Mouse (Mus musculus): ENCODE data around the gene Ccdc141. TPM values are rescaled to one million over a fixed set of nuclear protein-coding genes. Genes with fewer than 3 reads are reported as not detected.
A peak's percentile ranks its signal among the peaks of the same experiment; 100 is the strongest.

The Ccdc141 gene
- polyA plus RNA-seq, 1 experiment from 2014 or later = 3.0 TPM

- TF ChIP-seq EP300 (IDR thresholded peaks at IDR 0.05; ENCODE audit: low read depth) (peak; percentile 43; the same call in 1 of the 2 replicates), CTCF (IDR thresholded peaks at IDR 0.05; ENCODE audit: low read depth) (no peak)
- Histone ChIP-seq H3K27me3 (ENCODE audit: insufficient read depth, low read length) (no peaks in the 10 kb centered on the region), H3K9ac (replicated peaks) (no peak overlapping the region), H3K4me3 (ENCODE audit: low read depth, low read length) (no peak overlapping the region), H3K4me1 (ENCODE audit: insufficient read depth) (no peaks in the 10 kb centered on the region), H3K4me2 (ENCODE audit: low read depth, low read length) (no peak overlapping the region), H3K36me3 (replicated peaks; ENCODE audit: insufficient read depth, low read length) (no peaks in the 10 kb centered on the region; the same call in 1 of the 2 replicates), H3K9me3 (ENCODE audit: low read length) (no peaks in the 10 kb centered on the region), H3K27ac (ENCODE audit: low read depth) (no peak overlapping the region)
- no peak for DNase-seq
- 21% methylated on average over 4 of the region's 4 CpGs for WGBS (ENCODE audit: insufficient replicate concordance)
- peak; percentile 57 for ATAC-seq
Observed at GRCm38 (mm10) chr2:77154080-77154479, 16.4 kb downstream of the Ccdc141 start.

GRCm38 (mm10) chr2:77151255-77151654 lies 19.2 kb downstream of the Ccdc141 start:
- no peak for TF ChIP-seq CTCF (IDR thresholded peaks at IDR 0.05; ENCODE audit: low read depth)
- no peak for TF ChIP-seq EP300 (IDR thresholded peaks at IDR 0.05; ENCODE audit: low read depth)
- no peaks in the 10 kb centered on the region for H3K36me3 ChIP-seq (replicated peaks; ENCODE audit: insufficient read depth, low read length)
- ATAC-seq = no peak
- no peak overlapping the region for H3K4me2 ChIP-seq (ENCODE audit: low read depth, low read length)
- no peak overlapping the region for H3K4me3 ChIP-seq (ENCODE audit: low read depth, low read length)
- WGBS (ENCODE audit: insufficient replicate concordance) = 86% methylated on average over 8 of the region's 8 CpGs
- no peak for DNase-seq
- no peaks in the 10 kb centered on the region for H3K9me3 ChIP-seq (ENCODE audit: low read length)
- no peak overlapping the region for H3K9ac ChIP-seq (replicated peaks)
- no peaks in the 10 kb centered on the region for H3K4me1 ChIP-seq (ENCODE audit: insufficient read depth)
- no peaks in the 10 kb centered on the region for H3K27me3 ChIP-seq (ENCODE audit: insufficient read depth, low read length)
- no peak overlapping the region for H3K27ac ChIP-seq (ENCODE audit: low read depth)

GRCm38 (mm10) chr2:77149576-77149975 lies 20.9 kb downstream of the Ccdc141 start:
- WGBS (ENCODE audit: insufficient replicate concordance) = 74% methylated on average over 2 of the region's 2 CpGs
- ATAC-seq = no peak
- H3K4me1 ChIP-seq (ENCODE audit: insufficient read depth) = no peaks in the 10 kb centered on the region

GRCm38 (mm10) chr2:77148215-77148614 lies 22.2 kb downstream of the Ccdc141 start:
- Histone ChIP-seq H3K4me3 (ENCODE audit: low read depth, low read length) (no peak overlapping the region), H3K4me1 (ENCODE audit: insufficient read depth) (no peaks in the 10 kb centered on the region), H3K27ac (ENCODE audit: low read depth) (no peak overlapping the region), H3K27me3 (ENCODE audit: insufficient read depth, low read length) (no peaks in the 10 kb centered on the region), H3K9ac (replicated peaks) (no peak overlapping the region), H3K36me3 (replicated peaks; ENCODE audit: insufficient read depth, low read length) (no peaks in the 10 kb centered on the region), H3K4me2 (ENCODE audit: low read depth, low read length) (no peak overlapping the region), H3K9me3 (ENCODE audit: low read length) (no peaks in the 10 kb centered on the region)
- DNase-seq = no peak
- WGBS (ENCODE audit: insufficient replicate concordance) = 64% methylated on average over 4 of the region's 4 CpGs
- TF ChIP-seq CTCF (IDR thresholded peaks at IDR 0.05; ENCODE audit: low read depth) (no peak), EP300 (IDR thresholded peaks at IDR 0.05; ENCODE audit: low read depth) (no peak)
- no peak for ATAC-seq

More at GRCm38 (mm10) chr2:77149576-77149975, 20.9 kb downstream of the Ccdc141 start:
- Histone ChIP-seq H3K27me3 (ENCODE audit: insufficient read depth, low read length) (no peaks in the 10 kb centered on the region), H3K9ac (replicated peaks) (no peak overlapping the region), H3K36me3 (replicated peaks; ENCODE audit: insufficient read depth, low read length) (no peaks in the 10 kb centered on the region), H3K9me3 (ENCODE audit: low read length) (no peaks in the 10 kb centered on the region), H3K27ac (ENCODE audit: low read depth) (no peak overlapping the region), H3K4me2 (ENCODE audit: low read depth, low read length) (no peak overlapping the region), H3K4me3 (ENCODE audit: low read depth, low read length) (no peak overlapping the region)
- no peak for DNase-seq
- no peak for TF ChIP-seq CTCF (IDR thresholded peaks at IDR 0.05; ENCODE audit: low read depth)

- Histone ChIP-seq H3K9me3 (ENCODE audit: low read length) (no peaks in the 10 kb centered on the region), H3K4me1 (ENCODE audit: insufficient read depth) (no peaks in the 10 kb centered on the region), H3K4me3 (ENCODE audit: low read depth, low read length) (no peak overlapping the region), H3K9ac (replicated peaks) (no peak overlapping the region), H3K27me3 (ENCODE audit: insufficient read depth, low read length) (no peaks in the 10 kb centered on the region), H3K36me3 (replicated peaks; ENCODE audit: insufficient read depth, low read length) (no peaks in the 10 kb centered on the region), H3K4me2 (ENCODE audit: low read depth, low read length) (no peak overlapping the region), H3K27ac (ENCODE audit: low read depth) (no peak overlapping the region)
- ATAC-seq = no peak
- no peak for DNase-seq
- TF ChIP-seq CTCF (IDR thresholded peaks at IDR 0.05; ENCODE audit: low read depth) = no peak
- TF ChIP-seq EP300 (IDR thresholded peaks at IDR 0.05; ENCODE audit: low read depth) = no peak
- 69% methylated on average over 2 of the region's 2 CpGs for WGBS (ENCODE audit: insufficient replicate concordance)
Observed at GRCm38 (mm10) chr2:77146968-77147367, 23.5 kb downstream of the Ccdc141 start.

- H3K4me2 ChIP-seq (ENCODE audit: low read depth, low read length) = no peak overlapping the region
- ATAC-seq (no peak), DNase-seq (no peak)
- TF ChIP-seq CTCF (IDR thresholded peaks at IDR 0.05; ENCODE audit: low read depth) = no peak
- TF ChIP-seq EP300 (IDR thresholded peaks at IDR 0.05; ENCODE audit: low read depth) = no peak
- H3K27me3 ChIP-seq (ENCODE audit: insufficient read depth, low read length) = no peaks in the 10 kb centered on the region
- no peaks in the 10 kb centered on the region for H3K4me1 ChIP-seq (ENCODE audit: insufficient read depth)
- no peaks in the 10 kb centered on the region for H3K9me3 ChIP-seq (ENCODE audit: low read length)
- no peak overlapping the region for H3K9ac ChIP-seq (replicated peaks)
- H3K4me3 ChIP-seq (ENCODE audit: low read depth, low read length) = no peak overlapping the region
- no peak overlapping the region for H3K27ac ChIP-seq (ENCODE audit: low read depth)
- 50% methylated on average over 3 of the region's 3 CpGs for WGBS (ENCODE audit: insufficient replicate concordance)
- H3K36me3 ChIP-seq (replicated peaks; ENCODE audit: insufficient read depth, low read length) = no peaks in the 10 kb centered on the region
Observed at GRCm38 (mm10) chr2:77146291-77146690, 24.1 kb downstream of the Ccdc141 start.

GRCm38 (mm10) chr2:77143536-77143935 lies 26.9 kb downstream of the Ccdc141 start:
- H3K9ac ChIP-seq (replicated peaks) = no peak overlapping the region
- DNase-seq (no peak), ATAC-seq (no peak)
- H3K4me3 ChIP-seq (ENCODE audit: low read depth, low read length) = no peak overlapping the region
- 85% methylated on average over 6 of the region's 6 CpGs for WGBS (ENCODE audit: insufficient replicate concordance)
- H3K27ac ChIP-seq (ENCODE audit: low read depth) = no peak overlapping the region
- H3K27me3 ChIP-seq (ENCODE audit: insufficient read depth, low read length) = no peaks in the 10 kb centered on the region
- no peaks in the 10 kb centered on the region for H3K4me1 ChIP-seq (ENCODE audit: insufficient read depth)
- TF ChIP-seq CTCF (IDR thresholded peaks at IDR 0.05; ENCODE audit: low read depth) (no peak), EP300 (IDR thresholded peaks at IDR 0.05; ENCODE audit: low read depth) (no peak)
- H3K4me2 ChIP-seq (ENCODE audit: low read depth, low read length) = no peak overlapping the region
- no peaks in the 10 kb centered on the region for H3K9me3 ChIP-seq (ENCODE audit: low read length)
- no peaks in the 10 kb centered on the region for H3K36me3 ChIP-seq (replicated peaks; ENCODE audit: insufficient read depth, low read length)

Data from liver, postnatal 0 days (tissue).